17 mouse cellular contexts compared by ENCODE assay signal in genomic region chr11:102371926-102372685, GRCm38 (mm10). TPM values are rescaled to one million over a fixed set of nuclear protein-coding genes. Genes with fewer than 3 reads are reported as not detected.
DNase-seq lines count a peak whose midpoint lies in the region; ATAC-seq and TF ChIP-seq lines count a peak whose summit lies in the region.
"Had no signal": no experiment of that assay in that cellular context is flagged by ENCODE, and none has a peak within 500 bp of the region (broad histone marks: within the 10 kb centered on the region; RNA-seq: fewer than 3 reads in every experiment).

No protein-coding gene starts in this region.

- H3K27me3 ChIP-seq in forebrain, embryonic 12.5 days = peaks cover 12% of the 10 kb centered on the region; the same call in 1 of the 2 replicates
- 0 out of 2 replicates have a peak, but pooled peaks cover 4% of the 10 kb centered on the region for H3K27me3 ChIP-seq in forebrain, embryonic 14.5 days (replicated peaks; ENCODE audit: control insufficient read depth, insufficient read depth, low read length)
- 0 out of 2 replicates have a peak, but pooled peaks cover 4% of the 10 kb centered on the region for H3K27me3 ChIP-seq in kidney, embryonic 16.5 days (ENCODE audit: insufficient read depth, low read length)
- peaks cover 55% of the 10 kb centered on the region for H3K27me3 ChIP-seq in CH12.LX (replicated peaks)
- peaks cover 24% of the 10 kb centered on the region for H3K27me3 ChIP-seq in liver, embryonic 11.5 days (replicated peaks; ENCODE audit: control insufficient read depth, insufficient read depth, low read length)

- no peak overlapping the region for H3K9ac ChIP-seq in forebrain, embryonic 12.5 days
- H3K9ac ChIP-seq in forebrain, embryonic 14.5 days (ENCODE audit: low read length) = no peak overlapping the region
- H3K9ac ChIP-seq in kidney, embryonic 16.5 days (replicated peaks; ENCODE audit: low read length) = no peak overlapping the region
- H3K9ac ChIP-seq in CH12.LX (ENCODE audit: insufficient read depth, low read depth) = no peak overlapping the region
- H3K9ac ChIP-seq in liver, embryonic 11.5 days (ENCODE audit: low read depth, low read length) = peak overlapping the region; percentile 62
- H3K9ac ChIP-seq: hindbrain, embryonic 14.5 days; lung, embryonic 14.5 days had no signal

- in situ Hi-C loops in CH12.LX (cut with MboI; ENCODE audit: low pct_ligation_motif_present, low pct_unique_long_range_greater_than_20kb, low sequenced_read_pairs) = no loop called here

- H3K4me2 ChIP-seq in forebrain, embryonic 12.5 days = no peak overlapping the region
- no peak overlapping the region for H3K4me2 ChIP-seq in forebrain, embryonic 14.5 days (ENCODE audit: low read length)
- no peak overlapping the region for H3K4me2 ChIP-seq in kidney, embryonic 16.5 days (replicated peaks; ENCODE audit: low read depth, low read length)
- peak overlapping the region; percentile 45 for H3K4me2 ChIP-seq in CH12.LX (ENCODE audit: insufficient read depth, low read depth, poor library complexity, severe bottlenecking)
- H3K4me2 ChIP-seq in liver, embryonic 11.5 days = peak overlapping the region; percentile 51; the same call in 1 of the 2 replicates
- H3K4me2 ChIP-seq: hindbrain, embryonic 14.5 days; lung, embryonic 14.5 days had no signal

- H3K36me3 ChIP-seq in forebrain, embryonic 12.5 days (replicated peaks) = no peaks in the 10 kb centered on the region
- no peaks in the 10 kb centered on the region for H3K36me3 ChIP-seq in forebrain, embryonic 14.5 days (ENCODE audit: control insufficient read depth, insufficient read depth, low read length)
- H3K36me3 ChIP-seq in kidney, embryonic 16.5 days (ENCODE audit: insufficient read depth, low read length) = no peaks in the 10 kb centered on the region
- H3K36me3 ChIP-seq in CH12.LX (replicated peaks in 1 of 2; ENCODE audit: control insufficient read depth in 1 of 2, insufficient read depth in 1 of 2, low read length in 1 of 2) = no peaks in the 10 kb centered on the region
- no peaks in the 10 kb centered on the region for H3K36me3 ChIP-seq in liver, embryonic 11.5 days (ENCODE audit: control insufficient read depth, insufficient read depth, low read length)

- H3K79me2 ChIP-seq in CH12.LX (replicated peaks; ENCODE audit: control insufficient read depth, extremely low read depth, insufficient read depth, poor library complexity, severe bottlenecking) = no peaks in the 10 kb centered on the region

- no peaks in the 10 kb centered on the region for H3K9me3 ChIP-seq in forebrain, embryonic 12.5 days
- H3K9me3 ChIP-seq in forebrain, embryonic 14.5 days (replicated peaks; ENCODE audit: control insufficient read depth, low read length) = no peaks in the 10 kb centered on the region
- H3K9me3 ChIP-seq in kidney, embryonic 16.5 days (ENCODE audit: low read length) = no peaks in the 10 kb centered on the region
- peaks cover under 1% of the 10 kb centered on the region for H3K9me3 ChIP-seq in CH12.LX (replicated peaks; ENCODE audit: low read length)
- no peaks in the 10 kb centered on the region for H3K9me3 ChIP-seq in liver, embryonic 11.5 days (ENCODE audit: control insufficient read depth, low read length)

- 87% methylated on average over 12 of the region's 12 CpGs for WGBS in forebrain, embryonic 12.5 days
- WGBS in forebrain, embryonic 14.5 days = 88% methylated on average over 12 of the region's 12 CpGs
- WGBS in kidney, embryonic 16.5 days = 81% methylated on average over 12 of the region's 12 CpGs
- 76% methylated on average over 12 of the region's 12 CpGs for WGBS in liver, embryonic 11.5 days

- no peak for TF ChIP-seq POLR2A in CH12.LX (IDR thresholded peaks at IDR 0.05; ENCODE audit: low read depth, low read length)

- no peak for TF ChIP-seq EP300 in CH12.LX (IDR thresholded peaks at IDR 0.05; ENCODE audit: low read length)

- peaks cover 17% of the 10 kb centered on the region for H3K4me1 ChIP-seq in forebrain, embryonic 12.5 days
- peaks cover 9% of the 10 kb centered on the region for H3K4me1 ChIP-seq in forebrain, embryonic 14.5 days (ENCODE audit: control insufficient read depth, insufficient read depth, low read length)
- peaks cover 25% of the 10 kb centered on the region for H3K4me1 ChIP-seq in kidney, embryonic 16.5 days (ENCODE audit: insufficient read depth, low read length)
- H3K4me1 ChIP-seq in CH12.LX (ENCODE audit: control insufficient read depth in 1 of 2, insufficient read depth in 2 of 2) = peaks cover 50 to 84% of the 10 kb centered on the region in 2 experiments
- H3K4me1 ChIP-seq in liver, embryonic 11.5 days (replicated peaks; ENCODE audit: control insufficient read depth, insufficient read depth, low read length) = peaks cover 46% of the 10 kb centered on the region

- TF ChIP-seq RAD21 in CH12.LX (IDR thresholded peaks at IDR 0.05; ENCODE audit: low read depth, low read length) = no peak

- H3K4me3 ChIP-seq in forebrain, embryonic 12.5 days (replicated peaks) = no peak overlapping the region
- no peak overlapping the region for H3K4me3 ChIP-seq in forebrain, embryonic 14.5 days (ENCODE audit: low read depth, low read length)
- H3K4me3 ChIP-seq in kidney, embryonic 16.5 days (ENCODE audit: low read length) = no peak overlapping the region
- H3K4me3 ChIP-seq in CH12.LX (replicated peaks in 1 of 3; ENCODE audit: low read depth in 2 of 3, low read length in 2 of 3, poor library complexity in 1 of 3) = no peak overlapping the region
- no peak overlapping the region for H3K4me3 ChIP-seq in liver, embryonic 11.5 days (ENCODE audit: low read depth, low read length)
- H3K4me3 ChIP-seq: gastrocnemius, adult 2 months had no signal

- no peak for DNase-seq in forebrain, embryonic 14.5 days (ENCODE audit: low spot score)
- peak; percentile 17 for DNase-seq in kidney, adult 18-20 months
- no peak for DNase-seq in CH12.LX (ENCODE audit: extremely low read depth)
- DNase-seq in liver, embryonic 11.5 days (ENCODE audit: low spot score) = no peak
- no peak for DNase-seq in adrenal gland, adult 2 months
- no peak for DNase-seq in layer of hippocampus, adult 9-11 months
- DNase-seq: cerebellum, adult 8-10 months; gastrocnemius, adult 2 months; kidney, postnatal 10 days; lung, embryonic 14.5 days; lung, postnatal 4 days; right cerebral cortex, postnatal 25 days; thymus, postnatal 14 days had no signal

- dilution Hi-C loops in CH12.LX (cut with MboI; ENCODE audit: extremely low pct_ligation_motif_present, extremely low pct_unique_long_range_greater_than_20kb, low sequenced_read_pairs) = no loop called here

- TF ChIP-seq CTCF in CH12.LX (conservative IDR thresholded peaks at IDR 0.05 in 1 of 2, IDR thresholded peaks at IDR 0.05 in 1 of 2; ENCODE audit: low read depth in 2 of 2, low read length in 2 of 2) = no peak

- 0 out of 2 replicates have a peak overlapping the region, but pooled peaks have one; percentile 25 for H3K27ac ChIP-seq in forebrain, embryonic 12.5 days
- no peak overlapping the region for H3K27ac ChIP-seq in forebrain, embryonic 14.5 days (ENCODE audit: low read depth, low read length)
- no peak overlapping the region for H3K27ac ChIP-seq in kidney, embryonic 16.5 days (ENCODE audit: low read length)
- H3K27ac ChIP-seq in CH12.LX (ENCODE audit: insufficient read depth, low read depth) = no peak overlapping the region
- H3K27ac ChIP-seq in liver, embryonic 11.5 days (ENCODE audit: low read depth, low read length) = peak overlapping the region; percentile 99
- H3K27ac ChIP-seq: gastrocnemius, adult 2 months; hindbrain, embryonic 14.5 days had no signal

- ATAC-seq in forebrain, embryonic 12.5 days (ENCODE audit: low FRiP score) = no peak
- ATAC-seq in forebrain, embryonic 14.5 days = no peak
- ATAC-seq in kidney, embryonic 16.5 days (ENCODE audit: low FRiP score, low TSS enrichment) = no peak
- ATAC-seq in liver, embryonic 11.5 days (replicated peaks; ENCODE audit: low FRiP score) = no peak

RNA-seq across cellular contexts. Expression of gene Slc4a1, which starts 6.1 kb away (rescaled TPM):
- polyA plus RNA-seq in forebrain, embryonic 12.5 days (2016; fragmentation: Nextera tagmentation; extraction: Ambion mirVana) = 21.2 and 25.7 TPM in 2 replicates
- 1.8 and 2.1 TPM in 2 replicates for polyA plus RNA-seq in forebrain, embryonic 14.5 days (2014; fragmentation: Nextera tagmentation; extraction: Ambion mirVana)
- 9.0 and 9.6 TPM in 2 replicates for polyA plus RNA-seq in kidney, embryonic 16.5 days (2015; fragmentation: Nextera tagmentation; extraction: Ambion mirVana)
- total RNA-seq in CH12.LX (2012; rRNA removed) (0.08 TPM in 1 of 2 replicates, not detected in the other), CH12.LX (2014; rRNA removed) (0.04 TPM in 1 of 2 replicates, not detected in the other)
- polyA plus RNA-seq in CH12.LX (2012; ENCODE audit: insufficient read length, low read depth) = not detected in 2 replicates
- polyA plus RNA-seq in liver, embryonic 11.5 days (2014; fragmentation: Nextera tagmentation; extraction: Ambion mirVana) = 191 and 229 TPM in 2 replicates
- under 1 TPM; 0.35 to 0.49 TPM for total RNA-seq in adrenal gland, adult 2 months (2021)
- polyA plus RNA-seq in adrenal gland, adult 2 months (2012; rRNA removed) = 0.02 TPM in 1 of 2 replicates, not detected in the other
- polyA plus RNA-seq: testis, adult 2 months had no signal

RNA-seq across cellular contexts. Expression of gene Rundc3a, which starts 21.1 kb away (rescaled TPM):
- 103 and 113 TPM in 2 replicates for polyA plus RNA-seq in forebrain, embryonic 12.5 days (2016; fragmentation: Nextera tagmentation; extraction: Ambion mirVana)
- 115 and 125 TPM in 2 replicates for polyA plus RNA-seq in forebrain, embryonic 14.5 days (2014; fragmentation: Nextera tagmentation; extraction: Ambion mirVana)
- polyA plus RNA-seq in kidney, embryonic 16.5 days (2015; fragmentation: Nextera tagmentation; extraction: Ambion mirVana) = 3.3 and 3.9 TPM in 2 replicates
- total RNA-seq in CH12.LX (2012; rRNA removed) (9.0 and 16.3 TPM in 2 replicates), CH12.LX (2014; rRNA removed) (1.3 and 1.4 TPM in 2 replicates)
- polyA plus RNA-seq in CH12.LX (2012; ENCODE audit: insufficient read length, low read depth) = 3.3 and 4.8 TPM in 2 replicates
- 1.8 and 2.6 TPM in 2 replicates for polyA plus RNA-seq in liver, embryonic 11.5 days (2014; fragmentation: Nextera tagmentation; extraction: Ambion mirVana)
- 10 to 100 TPM; 36.8 to 51.7 TPM for total RNA-seq in adrenal gland, adult 2 months (2021)
- polyA plus RNA-seq in adrenal gland, adult 2 months (2012; rRNA removed) = 46.3 and 77.5 TPM in 2 replicates
- total RNA-seq: gastrocnemius, adult 2 months had no signal

RNA-seq across cellular contexts. Expression of gene Slc25a39, which starts 35.6 kb away (rescaled TPM):
- 173 TPM in 2 replicates for polyA plus RNA-seq in forebrain, embryonic 12.5 days (2016; fragmentation: Nextera tagmentation; extraction: Ambion mirVana)
- polyA plus RNA-seq in forebrain, embryonic 14.5 days (2014; fragmentation: Nextera tagmentation; extraction: Ambion mirVana) = 145 and 149 TPM in 2 replicates
- 337 and 360 TPM in 2 replicates for polyA plus RNA-seq in kidney, embryonic 16.5 days (2015; fragmentation: Nextera tagmentation; extraction: Ambion mirVana)
- 169 and 199 TPM in 2 replicates for total RNA-seq in CH12.LX (2012; rRNA removed)
- total RNA-seq in CH12.LX (2014; rRNA removed) = 108 and 112 TPM in 2 replicates
- 198 and 226 TPM in 2 replicates for polyA plus RNA-seq in CH12.LX (2012; ENCODE audit: insufficient read length, low read depth)
- 282 and 283 TPM in 2 replicates for polyA plus RNA-seq in liver, embryonic 11.5 days (2014; fragmentation: Nextera tagmentation; extraction: Ambion mirVana)
- 100 to 1,000 TPM; 504 to 683 TPM for total RNA-seq in adrenal gland, adult 2 months (2021)
- 1,025 and 1,107 TPM in 2 replicates for polyA plus RNA-seq in adrenal gland, adult 2 months (2012; rRNA removed)

RNA-seq across cellular contexts. Expression of gene Ubtf, which starts 52.6 kb away (rescaled TPM):
- polyA plus RNA-seq in forebrain, embryonic 12.5 days (2016; fragmentation: Nextera tagmentation; extraction: Ambion mirVana) = 111 and 121 TPM in 2 replicates
- 74.5 and 91.0 TPM in 2 replicates for polyA plus RNA-seq in forebrain, embryonic 14.5 days (2014; fragmentation: Nextera tagmentation; extraction: Ambion mirVana)
- 94.7 and 97.3 TPM in 2 replicates for polyA plus RNA-seq in kidney, embryonic 16.5 days (2015; fragmentation: Nextera tagmentation; extraction: Ambion mirVana)
- total RNA-seq in CH12.LX (2012; rRNA removed) (126 and 142 TPM in 2 replicates), CH12.LX (2014; rRNA removed) (89.9 and 99.8 TPM in 2 replicates)
- 124 and 149 TPM in 2 replicates for polyA plus RNA-seq in CH12.LX (2012; ENCODE audit: insufficient read length, low read depth)
- polyA plus RNA-seq in liver, embryonic 11.5 days (2014; fragmentation: Nextera tagmentation; extraction: Ambion mirVana) = 104 and 108 TPM in 2 replicates
- 100 to 1,000 TPM in 1 of 2 experiments, 10 to 100 TPM in 1; 95.9 to 110 TPM for total RNA-seq in adrenal gland, adult 2 months (2021)
- 24.2 and 25.4 TPM in 2 replicates for polyA plus RNA-seq in adrenal gland, adult 2 months (2012; rRNA removed)

RNA-seq across cellular contexts. Expression of gene Grn, which starts 58.0 kb away (rescaled TPM):
- 55.5 and 57.6 TPM in 2 replicates for polyA plus RNA-seq in forebrain, embryonic 12.5 days (2016; fragmentation: Nextera tagmentation; extraction: Ambion mirVana)
- polyA plus RNA-seq in forebrain, embryonic 14.5 days (2014; fragmentation: Nextera tagmentation; extraction: Ambion mirVana) = 28.6 and 38.8 TPM in 2 replicates
- polyA plus RNA-seq in kidney, embryonic 16.5 days (2015; fragmentation: Nextera tagmentation; extraction: Ambion mirVana) = 208 and 213 TPM in 2 replicates
- total RNA-seq in CH12.LX (2012; rRNA removed) = 106 and 165 TPM in 2 replicates
- 63.7 and 80.6 TPM in 2 replicates for total RNA-seq in CH12.LX (2014; rRNA removed)
- polyA plus RNA-seq in CH12.LX (2012; ENCODE audit: insufficient read length, low read depth) = 420 and 453 TPM in 2 replicates
- polyA plus RNA-seq in liver, embryonic 11.5 days (2014; fragmentation: Nextera tagmentation; extraction: Ambion mirVana) = 68.1 and 69.5 TPM in 2 replicates
- total RNA-seq in adrenal gland, adult 2 months (2021) = 100 to 1,000 TPM; 165 to 211 TPM
- 251 and 310 TPM in 2 replicates for polyA plus RNA-seq in adrenal gland, adult 2 months (2012; rRNA removed)

Comparison
In these comparisons a context has a peak if more than half of its experiments do, and no peak if none do; other contexts are left out.
1. H3K27ac ChIP-seq: peak in forebrain, embryonic 12.5 days (single experiment) and liver, embryonic 11.5 days (single experiment); none in forebrain, embryonic 14.5 days (single experiment), kidney, embryonic 16.5 days (single experiment) and CH12.LX (single experiment).
2. H3K4me2 ChIP-seq: peak in CH12.LX (single experiment) and liver, embryonic 11.5 days (single experiment); none in forebrain, embryonic 12.5 days (single experiment), forebrain, embryonic 14.5 days (single experiment) and kidney, embryonic 16.5 days (single experiment).